Mouse (Mus musculus): ENCODE measurements around the gene Sac3d1. TPM values are rescaled to one million over a fixed set of nuclear protein-coding genes. Genes with fewer than 3 reads are reported as not detected.

The Sac3d1 gene
- polyA plus RNA-seq, 1 experiment: 27.5 TPM

GRCm38 (mm10) chr19:6066571-6066970, 51.9 kb downstream of the Sac3d1 start:
- peak overlapping the region; percentile 17 for H3ac ChIP-seq (ENCODE audit: control insufficient read depth, insufficient read length)
- H3K4me2 ChIP-seq (ENCODE audit: low read depth): peak overlapping the region; percentile 99
- TF ChIP-seq CEBPB (IDR thresholded peaks at IDR 0.05; ENCODE audit: insufficient read depth, poor library complexity, severe bottlenecking) (no peak), SRF (IDR thresholded peaks at IDR 0.05; ENCODE audit: control insufficient read depth, insufficient read length, low read depth) (no peak), MYOG (IDR thresholded peaks at IDR 0.05; ENCODE audit: control insufficient read depth in 1 of 3, insufficient read depth in 1 of 3, insufficient read length in 2 of 3, low read depth in 2 of 3) (no peak), E2F4 (IDR thresholded peaks at IDR 0.05; ENCODE audit: insufficient read depth) (no peak), POLR2AphosphoS2 (IDR thresholded peaks at IDR 0.05; ENCODE audit: insufficient read length, low read depth) (no peak), REST (IDR thresholded peaks at IDR 0.05; ENCODE audit: insufficient read depth, insufficient read length) (no peak), MYOD1 (IDR thresholded peaks at IDR 0.05; ENCODE audit: control insufficient read depth in 1 of 3, insufficient read length in 2 of 3, low read depth in 2 of 3) (no peak), MAX (IDR thresholded peaks at IDR 0.05; ENCODE audit: low read depth) (no peak), USF1 (IDR thresholded peaks at IDR 0.05; ENCODE audit: low read depth) (no peak)
- peaks cover 23% of the 10 kb centered on the region for H3K79me2 ChIP-seq (ENCODE audit: control insufficient read depth, insufficient read depth)
- H3K27me3 ChIP-seq (ENCODE audit: control insufficient read depth, insufficient read depth, insufficient read length): no peaks in the 10 kb centered on the region
- no peaks in the 10 kb centered on the region for H3K36me3 ChIP-seq (ENCODE audit: control insufficient read depth, insufficient read depth)
- peak overlapping the region; percentile 41 for H3K4me3 ChIP-seq

Other genes starting within 250 kb of the Sac3d1 start
- gene Frmd8, start 243.4 kb downstream of the Sac3d1 start, polyA plus RNA-seq (2012; fragmentation: generic; extraction: Trizol): 22.3 TPM
- gene Slc25a45, start 240.8 kb downstream of the Sac3d1 start, polyA plus RNA-seq (2012; fragmentation: generic; extraction: Trizol): 5.2 TPM
- 0.31 TPM for gene Tigd3, start 224.5 kb downstream of the Sac3d1 start, polyA plus RNA-seq (2012; fragmentation: generic; extraction: Trizol)
- gene Dpf2, start 205.6 kb downstream of the Sac3d1 start, polyA plus RNA-seq (2012; fragmentation: generic; extraction: Trizol): 78.5 TPM
- gene Cdc42ep2, start 193.8 kb downstream of the Sac3d1 start, polyA plus RNA-seq (2012; fragmentation: generic; extraction: Trizol): 16.2 TPM
- 11.9 TPM for gene Pola2, start 154.4 kb downstream of the Sac3d1 start, polyA plus RNA-seq (2012; fragmentation: generic; extraction: Trizol)
- gene Slc22a20, start 132.5 kb downstream of the Sac3d1 start, polyA plus RNA-seq (2012; fragmentation: generic; extraction: Trizol): not detected
- gene Capn1, start 102.8 kb downstream of the Sac3d1 start, polyA plus RNA-seq (2012; fragmentation: generic; extraction: Trizol): 110 TPM
- 24.3 TPM for gene Syvn1, start 72.1 kb downstream of the Sac3d1 start, polyA plus RNA-seq (2012; fragmentation: generic; extraction: Trizol)
- 43.0 TPM for gene Mrpl49, start 60.9 kb downstream of the Sac3d1 start, polyA plus RNA-seq (2012; fragmentation: generic; extraction: Trizol)
- gene Fau, start 60.8 kb downstream of the Sac3d1 start, polyA plus RNA-seq (2012; fragmentation: generic; extraction: Trizol): 2,772 TPM
- gene Znhit2, start 57.5 kb downstream of the Sac3d1 start, polyA plus RNA-seq (2012; fragmentation: generic; extraction: Trizol): 44.3 TPM
- gene Tm7sf2, start 50.3 kb downstream of the Sac3d1 start, polyA plus RNA-seq (2012; fragmentation: generic; extraction: Trizol): 37.1 TPM
- gene Vps51, start 41.4 kb downstream of the Sac3d1 start, polyA plus RNA-seq (2012; fragmentation: generic; extraction: Trizol): 49.1 TPM
- gene Tmem262, start 38.6 kb downstream of the Sac3d1 start, polyA plus RNA-seq (2012; fragmentation: generic; extraction: Trizol): 0.13 TPM
- 0.26 TPM for gene Gm28374, start 36.4 kb downstream of the Sac3d1 start, polyA plus RNA-seq (2012; fragmentation: generic; extraction: Trizol)
- 68.5 TPM for gene Zfpl1, start 33.7 kb downstream of the Sac3d1 start, polyA plus RNA-seq (2012; fragmentation: generic; extraction: Trizol)
- gene Cdca5, start 33.7 kb downstream of the Sac3d1 start, polyA plus RNA-seq (2012; fragmentation: generic; extraction: Trizol): 7.7 TPM
- gene AC131692.1, start 24.2 kb downstream of the Sac3d1 start, polyA plus RNA-seq (2012; fragmentation: generic; extraction: Trizol): 0.07 TPM
- 0.11 TPM for gene Naaladl1, start 12.9 kb downstream of the Sac3d1 start, polyA plus RNA-seq (2012; fragmentation: generic; extraction: Trizol)
- gene Snx15, start 9.7 kb upstream of the Sac3d1 start, polyA plus RNA-seq (2012; fragmentation: generic; extraction: Trizol): 18.5 TPM
- gene Batf2, start 22.3 kb upstream of the Sac3d1 start, polyA plus RNA-seq (2012; fragmentation: generic; extraction: Trizol): 0.05 TPM
- 110 TPM for gene Arl2, start 22.9 kb upstream of the Sac3d1 start, polyA plus RNA-seq (2012; fragmentation: generic; extraction: Trizol)
- not detected for gene Majin, start 65.7 kb upstream of the Sac3d1 start, polyA plus RNA-seq (2012; fragmentation: generic; extraction: Trizol)
- 0.40 TPM for gene Gpha2, start 107.7 kb upstream of the Sac3d1 start, polyA plus RNA-seq (2012; fragmentation: generic; extraction: Trizol)
- 51.4 TPM for gene Ppp2r5b, start 117.2 kb upstream of the Sac3d1 start, polyA plus RNA-seq (2012; fragmentation: generic; extraction: Trizol)
- 15.2 TPM for gene Atg2a, start 123.0 kb upstream of the Sac3d1 start, polyA plus RNA-seq (2012; fragmentation: generic; extraction: Trizol)
- 433 TPM for gene Ehd1, start 158.1 kb upstream of the Sac3d1 start, polyA plus RNA-seq (2012; fragmentation: generic; extraction: Trizol)
- 10.0 TPM for gene Cdc42bpg, start 187.8 kb upstream of the Sac3d1 start, polyA plus RNA-seq (2012; fragmentation: generic; extraction: Trizol)
- gene Men1, start 216.3 kb upstream of the Sac3d1 start, polyA plus RNA-seq (2012; fragmentation: generic; extraction: Trizol): 37.2 TPM
- 10.0 TPM for gene Map4k2, start 222.5 kb upstream of the Sac3d1 start, polyA plus RNA-seq (2012; fragmentation: generic; extraction: Trizol)
- 131 TPM for gene Sf1, start 245.0 kb upstream of the Sac3d1 start, polyA plus RNA-seq (2012; fragmentation: generic; extraction: Trizol)